Mouse (Mus musculus) liver, adult 2 months (tissue): ENCODE results near the gene Dnaaf5. TPM values are rescaled to one million over a fixed set of nuclear protein-coding genes. Genes with fewer than 3 reads are reported as not detected.

Experiments
- DNase-seq: peaks from one replicate; pipeline ENCODE4 v3.0.0-alpha.2; 2011; ENCODE audit warnings: low read depth, low spot score; ENCODE audit errors: extremely low read depth
- H3K27ac ChIP-seq: fragments of 200-500 bp; replicated peaks from 2 replicates; pipeline ENCODE4 v1.5.1; 2012; ENCODE audit warnings: low read depth, mild to moderate bottlenecking, control low read depth, inconsistent platforms, low read length; ENCODE audit not compliant: insufficient read depth
- H3K27me3 ChIP-seq: fragments of 200-500 bp; 2 replicates; pipeline ENCODE4 v1.6.1; 2012; ENCODE audit warnings: mild to moderate bottlenecking, moderate library complexity, low read length, inconsistent platforms; ENCODE audit not compliant: control insufficient read depth, insufficient read depth
- H3K36me3 ChIP-seq: fragments of 200-500 bp; 2 replicates; pipeline ENCODE4 v1.6.1; 2012; ENCODE audit warnings: low read length, inconsistent platforms; ENCODE audit not compliant: control insufficient read depth, insufficient read depth
- H3K4me1 ChIP-seq: fragments of 200-500 bp; 2 replicates; pipeline ENCODE4 v1.6.1; 2011; ENCODE audit warnings: low read length; ENCODE audit not compliant: control insufficient read depth, insufficient read depth
- H3K4me3 ChIP-seq: fragments of 200-500 bp; 2 replicates; pipeline ENCODE4 v1.5.1; 2011; ENCODE audit warnings: low read depth, mild to moderate bottlenecking, control low read depth, low read length, moderate library complexity; ENCODE audit not compliant: insufficient read depth
- H3K79me2 ChIP-seq: fragments of 200-500 bp; 2 replicates; pipeline ENCODE4 v1.6.1; 2012; ENCODE audit warnings: inconsistent platforms, mild to moderate bottlenecking, low read length, moderate library complexity; ENCODE audit not compliant: control insufficient read depth, insufficient read depth
- H3K9ac ChIP-seq: fragments of 200-500 bp; 2 replicates; pipeline ENCODE4 v1.6.1; 2012; ENCODE audit warnings: low read depth, mild to moderate bottlenecking, control low read depth, inconsistent platforms, low read length
- CTCF ChIP-seq: fragments of 200-500 bp; IDR thresholded peaks from 2 replicates; pipeline ENCODE4 v1.5.1; 2011; ENCODE audit warnings: low read depth, low read length, control low read depth
- POLR2A ChIP-seq: fragments of 200-500 bp; IDR thresholded peaks from 2 replicates; pipeline ENCODE4 v1.6.1; 2011; ENCODE audit warnings: low read length, control low read depth; ENCODE audit not compliant: insufficient read depth; ENCODE audit errors: extremely low read depth
- WGBS: fragments of 180-500 bp; shearing (Covaris S2); methylation state at CpG from one replicate; pipeline ENCODE4 v1.1.7; 2018; 5-methylcytosine and 5-hydroxymethylcytosine counted together
- polyA plus RNA-seq: library from polyadenylated mRNA; depleted of rRNA; stranded (reverse); fragments of >200 nt; gene quantifications from 2 replicates; pipeline ENCODE4 v1.2.3, GENCODE M21; 2012
- total RNA-seq: library from RNA; depleted of rRNA; stranded (reverse); fragments of >200 nt; gene quantifications from 2 replicates; pipeline ENCODE4 v1.2.3, GENCODE M21; 2014

Dnaaf5 gene
- total and polyA plus RNA-seq, 2 experiments: 2.7 to 8.1 TPM

DNA sequence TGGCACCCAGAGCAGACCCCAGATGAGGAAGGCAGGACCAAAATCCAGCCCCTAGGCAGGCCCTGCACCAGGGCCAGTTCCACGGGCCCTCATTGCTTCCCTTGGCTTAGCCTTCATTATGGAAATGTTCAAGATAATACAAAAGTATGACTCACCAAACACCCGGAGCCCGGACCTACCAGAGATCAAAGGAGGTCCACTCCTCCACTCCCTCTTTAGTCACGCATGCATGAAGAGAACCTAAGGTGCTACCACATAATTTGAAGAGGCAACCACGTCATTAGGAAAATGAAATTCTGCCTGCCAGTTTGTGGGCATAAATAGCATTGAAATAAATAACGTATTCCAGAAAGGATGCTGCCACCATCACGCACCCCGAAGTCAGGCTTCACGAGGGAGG is 37.6 kb upstream of the Dnaaf5 start:
- H3K27me3 ChIP-seq: no peaks in the 10 kb centered on the region
- DNase-seq: no peak
- H3K79me2 ChIP-seq: no peaks in the 10 kb centered on the region
- H3K4me1 ChIP-seq: no peaks in the 10 kb centered on the region
- H3K4me3 ChIP-seq: no peak overlapping the region
- no peak overlapping the region for H3K9ac ChIP-seq
- TF ChIP-seq CTCF (no peak), POLR2A (no peak)
- H3K36me3 ChIP-seq: no peaks in the 10 kb centered on the region
- no peak overlapping the region for H3K27ac ChIP-seq
- 84% methylated on average over 9 of the region's 9 CpGs for WGBS

- H3K27me3 ChIP-seq: no peaks in the 10 kb centered on the region
- no peaks in the 10 kb centered on the region for H3K79me2 ChIP-seq
- no peaks in the 10 kb centered on the region for H3K4me1 ChIP-seq
- TF ChIP-seq POLR2A: no peak
- TF ChIP-seq CTCF: no peak
- no peak overlapping the region for H3K9ac ChIP-seq
- WGBS: 91% methylated on average over 4 of the region's 4 CpGs
- no peaks in the 10 kb centered on the region for H3K36me3 ChIP-seq
- no peak for DNase-seq
- H3K27ac ChIP-seq: no peak overlapping the region
- no peak overlapping the region for H3K4me3 ChIP-seq
These were observed 35.1 kb upstream of the Dnaaf5 start for GRCm38 (mm10) chr5:139114876-139115275.

- Histone ChIP-seq H3K4me1 (no peaks in the 10 kb centered on the region), H3K27me3 (no peaks in the 10 kb centered on the region), H3K79me2 (no peaks in the 10 kb centered on the region), H3K9ac (no peak overlapping the region), H3K4me3 (no peak overlapping the region), H3K36me3 (no peaks in the 10 kb centered on the region), H3K27ac (no peak overlapping the region)
- 83% methylated on average over 7 of the region's 7 CpGs for whole genome bisulfite sequencing
- TF ChIP-seq CTCF (no peak), POLR2A (no peak)
- no peak for DNase-seq
These were observed 34.5 kb upstream of the Dnaaf5 start for GRCm38 (mm10) chr5:139115507-139115906.

- no peak overlapping the region for H3K9ac ChIP-seq
- no peak overlapping the region for H3K27ac ChIP-seq
- WGBS: 87% methylated on average over 5 of the region's 5 CpGs
- no peak for DNase-seq
- H3K4me3 ChIP-seq: no peak overlapping the region
- no peaks in the 10 kb centered on the region for H3K36me3 ChIP-seq
- H3K4me1 ChIP-seq: no peaks in the 10 kb centered on the region
- TF ChIP-seq POLR2A (no peak), CTCF (no peak)
- no peaks in the 10 kb centered on the region for H3K27me3 ChIP-seq
- no peaks in the 10 kb centered on the region for H3K79me2 ChIP-seq
These were observed 31.7 kb upstream of the Dnaaf5 start for GRCm38 (mm10) chr5:139118139-139118960.

GRCm38 (mm10) chr5:139118961-139119276 is 31.1 kb upstream of the Dnaaf5 start:
- no peak for DNase-seq
- no peaks in the 10 kb centered on the region for H3K4me1 ChIP-seq
- no peak overlapping the region for H3K4me3 ChIP-seq
- H3K9ac ChIP-seq: no peak overlapping the region
- no peaks in the 10 kb centered on the region for H3K36me3 ChIP-seq
- no peak overlapping the region for H3K27ac ChIP-seq
- no peaks in the 10 kb centered on the region for H3K27me3 ChIP-seq
- no peaks in the 10 kb centered on the region for H3K79me2 ChIP-seq
- TF ChIP-seq CTCF (no peak), POLR2A (no peak)
- WGBS: 69% methylated on average over 2 of the region's 2 CpGs

DNA sequence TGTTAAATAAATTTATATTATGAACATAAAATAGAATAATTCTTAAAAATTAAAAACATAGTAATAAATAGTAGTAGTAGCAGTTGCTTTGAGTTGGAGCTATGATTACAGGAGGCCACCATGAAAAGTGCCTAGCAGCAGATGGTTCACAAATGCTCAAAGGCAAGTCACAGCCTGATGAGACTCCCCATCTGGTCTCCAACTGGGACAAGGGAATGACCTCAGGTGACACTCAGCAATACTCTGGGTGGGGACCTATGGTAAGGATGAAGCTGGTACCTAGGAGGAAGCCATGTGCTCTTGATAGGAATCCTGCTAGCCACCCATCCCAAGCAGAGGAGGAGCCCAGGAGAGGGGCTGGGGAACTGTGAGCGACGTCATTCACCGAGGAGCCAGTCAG is 24.3 kb upstream of the Dnaaf5 start:
- no peaks in the 10 kb centered on the region for H3K36me3 ChIP-seq
- DNase-seq: no peak
- TF ChIP-seq CTCF (no peak), POLR2A (no peak)

More for the DNA sequence above, 24.3 kb upstream of the Dnaaf5 start:
- no peaks in the 10 kb centered on the region for H3K79me2 ChIP-seq
- no peak overlapping the region for H3K4me3 ChIP-seq
- 94% methylated on average over 3 of the region's 3 CpGs for WGBS
- H3K27me3 ChIP-seq: no peaks in the 10 kb centered on the region; the same call in 1 of the 2 replicates
- no peak overlapping the region for H3K9ac ChIP-seq
- no peaks in the 10 kb centered on the region for H3K4me1 ChIP-seq
- H3K27ac ChIP-seq: no peak overlapping the region
